Mouse (Mus musculus) kidney, embryonic 16.5 days (tissue): ENCODE measurements around the gene Ccdc83. TPM values are rescaled to one million over a fixed set of nuclear protein-coding genes. Genes with fewer than 3 reads are reported as not detected.

Experiments used
- ATAC-seq: fragments of 200-750 bp; cut with Nextera tagmentation; 2 replicates; pipeline ENCODE4 v1.8.0; 2017; ENCODE audit warnings: moderate TSS enrichment; ENCODE audit not compliant: low FRiP score, low TSS enrichment
- H3K27ac ChIP-seq: fragments of 300-500 bp; sonication (generic); 2 replicates; pipeline ENCODE4 v1.5.1; 2014; ENCODE audit warnings: low read length
- H3K27me3 ChIP-seq: fragments of 300-500 bp; sonication (generic); 2 replicates; pipeline ENCODE4 v1.6.1; 2014; ENCODE audit warnings: low read length, control low read depth, mixed read lengths; ENCODE audit not compliant: insufficient read depth
- H3K36me3 ChIP-seq: fragments of 300-500 bp; sonication (generic); 2 replicates; pipeline ENCODE4 v1.6.1; 2014; ENCODE audit warnings: low read length, control low read depth, mixed read lengths; ENCODE audit not compliant: insufficient read depth
- H3K4me1 ChIP-seq: fragments of 300-500 bp; sonication (generic); 2 replicates; pipeline ENCODE4 v1.6.1; 2014; ENCODE audit warnings: low read length, control low read depth, mixed read lengths; ENCODE audit not compliant: insufficient read depth
- H3K4me2 ChIP-seq: fragments of 300-500 bp; sonication (generic); replicated peaks from 2 replicates; pipeline ENCODE4 v1.6.1; 2014; ENCODE audit warnings: low read depth, low read length
- H3K4me3 ChIP-seq: fragments of 300-500 bp; sonication (generic); 2 replicates; pipeline ENCODE4 v1.5.1; 2014; ENCODE audit warnings: mild to moderate bottlenecking, low read length
- H3K9ac ChIP-seq: fragments of 300-500 bp; sonication (generic); replicated peaks from 2 replicates; pipeline ENCODE4 v1.6.1; 2014; ENCODE audit warnings: low read length
- H3K9me3 ChIP-seq: fragments of 300-500 bp; sonication (generic); 2 replicates; pipeline ENCODE4 v1.6.1; 2016; ENCODE audit warnings: low read length, control low read depth
- whole genome bisulfite sequencing: fragments of 180-500 bp; shearing (Covaris S2); extraction: QIAGEN DNeasy Blood & Tissue Kit; methylation state at CpG from one replicate; pipeline ENCODE4 v1.1.7; 2014; 5-methylcytosine and 5-hydroxymethylcytosine counted together
- polyA plus RNA-seq: library from polyadenylated mRNA; unstranded; fragments of >200 nt; fragmentation: Nextera tagmentation; extraction: Ambion mirVana; gene quantifications from 2 replicates; pipeline ENCODE4 v1.2.1, GENCODE M21; 2015

Ccdc83 gene
- polyA plus RNA-seq, 1 experiment from 2014 or later = not detected

DNA sequence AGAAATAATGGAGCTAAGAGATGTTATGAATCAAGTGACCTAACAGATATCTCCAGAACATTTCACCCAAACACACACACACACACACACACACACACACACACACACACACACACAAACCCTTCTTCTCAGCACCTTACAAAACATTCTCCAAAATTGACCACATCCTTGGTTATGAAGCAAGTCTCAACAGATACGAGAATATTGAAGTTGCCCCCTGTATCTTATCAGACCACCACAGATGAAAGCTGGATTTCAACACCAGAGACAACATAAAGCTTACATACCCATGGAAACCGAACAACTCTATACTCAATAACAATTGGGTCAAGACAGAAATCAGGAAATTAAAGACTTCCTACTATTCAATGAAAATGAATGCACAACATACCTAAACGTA, 4.6 kb upstream of the Ccdc83 start:
- Histone ChIP-seq H3K9ac (no peak overlapping the region), H3K27ac (no peak overlapping the region), H3K27me3 (no peaks in the 10 kb centered on the region), H3K9me3 (no peaks in the 10 kb centered on the region), H3K4me1 (0 out of 2 replicates have a peak, but pooled peaks cover 3% of the 10 kb centered on the region), H3K4me3 (no peak overlapping the region), H3K36me3 (no peaks in the 10 kb centered on the region), H3K4me2 (no peak overlapping the region)
- WGBS = 79% methylated on average over 3 of the region's 3 CpGs
- ATAC-seq = no peak

DNA sequence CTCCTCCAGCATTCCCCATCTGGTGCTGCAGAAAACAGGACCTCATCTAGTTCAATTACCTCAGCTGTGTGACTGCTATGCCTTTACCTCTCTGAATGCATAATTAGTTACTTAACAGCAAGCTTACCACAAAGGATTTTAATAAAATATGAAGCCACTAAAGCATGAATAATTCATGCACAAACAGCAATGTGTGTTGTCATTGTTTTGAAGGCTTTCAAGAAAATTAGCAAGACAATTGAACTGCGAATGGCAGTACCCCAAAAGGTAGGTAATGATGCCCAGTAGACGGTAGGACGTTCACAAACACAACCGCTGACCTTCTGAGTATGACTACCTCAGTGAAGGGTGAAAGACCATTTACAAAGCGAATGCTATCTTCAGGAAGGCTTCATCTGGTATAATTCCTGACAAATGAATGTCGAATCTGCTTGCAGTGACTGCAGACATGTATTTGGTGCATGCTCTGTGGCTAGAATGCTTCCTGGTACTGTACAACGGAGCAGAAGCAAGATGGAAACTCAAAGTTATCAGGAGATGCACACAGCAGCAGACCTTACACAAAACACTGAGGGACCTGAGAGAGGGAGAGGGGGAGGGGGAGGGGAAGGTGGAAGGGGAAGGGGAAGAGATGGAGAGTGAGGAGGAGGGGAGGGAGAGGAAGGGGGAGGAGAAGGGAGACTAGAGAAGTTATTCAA, 3.5 kb downstream of the Ccdc83 start:
- no peaks in the 10 kb centered on the region for H3K9me3 ChIP-seq
- H3K9ac ChIP-seq = no peak overlapping the region
- 0 out of 2 replicates have a peak, but pooled peaks cover 5% of the 10 kb centered on the region for H3K4me1 ChIP-seq
- no peaks in the 10 kb centered on the region for H3K36me3 ChIP-seq
- WGBS = 33% methylated on average over 7 of the region's 7 CpGs
- H3K27me3 ChIP-seq = 0 out of 2 replicates have a peak, but pooled peaks cover 2% of the 10 kb centered on the region
- no peak for ATAC-seq
- no peak overlapping the region for H3K27ac ChIP-seq
- H3K4me3 ChIP-seq = no peak overlapping the region
- H3K4me2 ChIP-seq = no peak overlapping the region

DNA sequence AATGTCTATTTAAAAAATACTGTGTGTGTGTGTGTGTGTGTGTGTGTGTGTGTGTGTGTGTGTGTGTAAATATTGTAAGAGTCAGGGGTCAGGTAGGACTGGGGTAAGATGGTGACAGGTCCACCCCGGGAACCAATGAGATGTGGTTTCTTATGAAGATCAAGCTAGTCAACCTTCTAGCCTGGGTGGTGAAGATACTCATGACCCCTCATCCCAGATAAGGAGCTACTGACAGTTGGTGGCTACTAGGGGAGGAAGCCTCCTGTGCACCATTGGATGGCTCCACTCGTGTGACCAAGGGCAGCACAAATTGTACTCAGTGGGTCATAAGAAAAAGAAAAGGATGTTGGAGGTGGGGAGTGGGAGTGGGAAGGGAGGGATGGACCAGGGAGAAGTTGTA, 5.7 kb downstream of the Ccdc83 start:
- Histone ChIP-seq H3K4me2 (no peak overlapping the region), H3K4me3 (no peak overlapping the region), H3K27ac (no peak overlapping the region), H3K9me3 (no peaks in the 10 kb centered on the region), H3K9ac (no peak overlapping the region), H3K4me1 (no peaks in the 10 kb centered on the region), H3K36me3 (no peaks in the 10 kb centered on the region), H3K27me3 (0 out of 2 replicates have a peak, but pooled peaks cover 2% of the 10 kb centered on the region)
- WGBS = 76% methylated on average over 2 of the region's 2 CpGs
- no peak for ATAC-seq

- 0 out of 2 replicates have a peak, but pooled peaks cover 2% of the 10 kb centered on the region for H3K27me3 ChIP-seq
- H3K27ac ChIP-seq = no peak overlapping the region
- no peak for ATAC-seq
- H3K4me1 ChIP-seq = no peaks in the 10 kb centered on the region
- no peak overlapping the region for H3K4me3 ChIP-seq
- H3K4me2 ChIP-seq = no peak overlapping the region
- H3K9me3 ChIP-seq = no peaks in the 10 kb centered on the region
- H3K9ac ChIP-seq = no peak overlapping the region
- WGBS = 85% methylated on average over 2 of the region's 2 CpGs
- no peaks in the 10 kb centered on the region for H3K36me3 ChIP-seq
These were observed 6.9 kb downstream of the Ccdc83 start for GRCm38 (mm10) chr7:90258701-90259100.

DNA sequence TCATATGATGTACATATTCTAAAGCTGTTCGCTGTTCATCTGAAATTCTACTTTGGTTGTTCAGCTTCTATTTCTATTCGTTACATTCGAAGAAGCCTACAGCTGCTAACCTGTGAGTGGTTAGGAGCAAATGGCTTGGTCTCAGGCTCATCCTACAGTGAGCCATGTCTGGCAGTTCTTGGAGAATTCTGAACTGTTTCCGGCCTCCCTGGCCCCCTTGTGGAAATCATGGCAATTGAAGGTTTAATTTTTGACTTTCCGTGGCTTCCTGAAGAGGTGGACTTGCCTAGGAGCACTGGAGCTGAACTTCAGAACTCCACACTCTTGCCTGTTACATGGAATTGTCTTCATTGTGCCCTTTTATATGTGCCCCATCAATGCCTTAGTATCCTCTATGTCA, 12.6 kb downstream of the Ccdc83 start:
- no peaks in the 10 kb centered on the region for H3K9me3 ChIP-seq
- no peak overlapping the region for H3K9ac ChIP-seq
- no peaks in the 10 kb centered on the region for H3K27me3 ChIP-seq
- H3K27ac ChIP-seq = no peak overlapping the region
- no peak for ATAC-seq
- no peaks in the 10 kb centered on the region for H3K36me3 ChIP-seq
- no peaks in the 10 kb centered on the region for H3K4me1 ChIP-seq
- no peak overlapping the region for H3K4me3 ChIP-seq
- H3K4me2 ChIP-seq = no peak overlapping the region
- 72% methylated on average over 5 of the region's 5 CpGs for WGBS

DNA sequence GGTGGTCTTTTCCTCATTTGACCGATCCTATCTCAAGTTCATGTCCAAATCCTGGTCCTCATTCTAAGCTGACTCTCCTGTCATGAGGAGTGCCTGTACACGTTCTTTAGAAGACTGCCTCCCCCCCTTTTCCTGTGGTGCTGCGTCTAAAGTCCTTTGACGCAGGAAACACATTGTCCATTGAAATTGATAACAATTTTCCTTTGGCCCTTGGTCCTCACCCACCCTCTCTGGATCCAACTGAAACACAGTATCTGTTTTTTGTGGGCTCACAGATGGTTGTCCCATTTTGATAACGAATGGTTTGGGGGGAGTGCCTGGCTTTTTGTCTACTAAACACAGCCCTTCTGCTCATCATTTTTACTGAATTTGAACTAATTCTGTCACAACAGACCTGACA, 21.9 kb downstream of the Ccdc83 start:
- ATAC-seq = no peak
- H3K4me3 ChIP-seq = no peak overlapping the region
- H3K9me3 ChIP-seq = no peaks in the 10 kb centered on the region
- H3K27ac ChIP-seq = no peak overlapping the region
- no peak overlapping the region for H3K4me2 ChIP-seq
- H3K27me3 ChIP-seq = no peaks in the 10 kb centered on the region
- no peaks in the 10 kb centered on the region; the same call in 1 of the 2 replicates for H3K4me1 ChIP-seq
- H3K36me3 ChIP-seq = no peaks in the 10 kb centered on the region
- no peak overlapping the region for H3K9ac ChIP-seq
- WGBS = 76% methylated on average over 5 of the region's 5 CpGs

DNA sequence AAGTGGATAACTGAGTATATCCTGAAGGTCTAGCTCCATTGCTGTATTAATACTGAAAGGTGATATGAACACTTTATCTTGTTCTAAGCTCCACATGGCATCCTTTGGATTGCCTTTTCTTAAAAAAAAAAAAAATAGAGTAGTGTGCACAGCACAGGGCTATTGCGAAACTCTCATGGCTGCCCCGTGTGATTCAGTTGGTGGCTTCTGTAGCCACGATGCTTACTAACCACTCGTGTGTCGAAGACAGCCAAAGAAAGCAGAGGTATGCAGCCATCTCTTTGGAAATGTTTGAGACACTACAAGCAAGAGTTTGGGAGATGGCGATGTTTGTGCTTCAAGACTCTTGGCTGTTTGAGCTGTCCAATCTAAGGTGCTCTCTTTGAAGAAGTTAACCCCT, 22.4 kb downstream of the Ccdc83 start:
- Histone ChIP-seq H3K4me1 (no peaks in the 10 kb centered on the region; the same call in 1 of the 2 replicates), H3K4me3 (no peak overlapping the region), H3K4me2 (no peak overlapping the region), H3K27ac (no peak overlapping the region), H3K9ac (no peak overlapping the region), H3K36me3 (no peaks in the 10 kb centered on the region), H3K27me3 (no peaks in the 10 kb centered on the region), H3K9me3 (no peaks in the 10 kb centered on the region)
- ATAC-seq = no peak
- WGBS = 88% methylated on average over 6 of the region's 6 CpGs

GRCm38 (mm10) chr7:90236289-90236905, 29.2 kb downstream of the Ccdc83 start:
- H3K4me2 ChIP-seq = no peak overlapping the region
- H3K9me3 ChIP-seq = no peaks in the 10 kb centered on the region
- H3K27me3 ChIP-seq = no peaks in the 10 kb centered on the region
- no peaks in the 10 kb centered on the region for H3K36me3 ChIP-seq
- no peak for ATAC-seq
- no peak overlapping the region for H3K9ac ChIP-seq
- 46% methylated on average over 4 of the region's 4 CpGs for WGBS
- no peak overlapping the region for H3K4me3 ChIP-seq
- no peak overlapping the region for H3K27ac ChIP-seq
- no peaks in the 10 kb centered on the region; the same call in 1 of the 2 replicates for H3K4me1 ChIP-seq

GRCm38 (mm10) chr7:90233921-90234320, 31.7 kb downstream of the Ccdc83 start:
- no peak for ATAC-seq
- 61% methylated on average over 4 of the region's 4 CpGs for WGBS
- no peak overlapping the region for H3K27ac ChIP-seq

DNA sequence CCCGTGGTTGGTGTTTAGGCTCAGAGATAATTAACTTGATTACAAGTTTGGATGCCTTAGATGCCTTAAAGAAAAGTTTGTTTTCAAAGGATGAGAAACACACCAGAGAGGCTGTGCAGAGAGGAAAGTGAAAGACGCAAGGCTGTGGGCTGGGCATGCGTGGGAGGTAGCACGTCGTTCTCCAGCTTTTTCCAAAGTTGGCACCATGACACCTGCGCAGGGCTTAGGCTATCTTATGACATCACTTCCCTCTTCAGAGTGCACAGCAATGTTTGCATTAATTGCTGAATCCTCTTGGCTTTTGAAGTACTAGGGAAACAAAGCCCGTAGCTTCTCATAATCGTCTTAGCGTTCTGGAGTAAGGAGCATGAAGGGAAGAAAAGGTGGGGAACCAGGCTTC, 34.1 kb downstream of the Ccdc83 start:
- H3K27me3 ChIP-seq = no peaks in the 10 kb centered on the region
- H3K4me2 ChIP-seq = no peak overlapping the region
- no peaks in the 10 kb centered on the region for H3K4me1 ChIP-seq

More at GRCm38 (mm10) chr7:90233921-90234320, 31.7 kb downstream of the Ccdc83 start:
- Histone ChIP-seq H3K27me3 (no peaks in the 10 kb centered on the region), H3K4me2 (no peak overlapping the region), H3K36me3 (no peaks in the 10 kb centered on the region), H3K4me3 (no peak overlapping the region), H3K9me3 (no peaks in the 10 kb centered on the region), H3K9ac (no peak overlapping the region), H3K4me1 (no peaks in the 10 kb centered on the region; the same call in 1 of the 2 replicates)

More for the DNA sequence above, 34.1 kb downstream of the Ccdc83 start:
- H3K36me3 ChIP-seq = no peaks in the 10 kb centered on the region
- no peak overlapping the region for H3K9ac ChIP-seq
- H3K4me3 ChIP-seq = no peak overlapping the region
- no peak for ATAC-seq
- WGBS = 57% methylated on average over 9 of the region's 9 CpGs
- H3K9me3 ChIP-seq = no peaks in the 10 kb centered on the region
- H3K27ac ChIP-seq = no peak overlapping the region
